Mouse (Mus musculus) spleen, postnatal 14 days (tissue): ENCODE data around the gene Madd.

Experiments
- DNase-seq, 2 experiments: peaks; one replicate each; pipeline ENCODE4 v3.0.0; 2021 to 2022; ENCODE audit warnings: low spot score in 2 of 2

Madd gene

DNA sequence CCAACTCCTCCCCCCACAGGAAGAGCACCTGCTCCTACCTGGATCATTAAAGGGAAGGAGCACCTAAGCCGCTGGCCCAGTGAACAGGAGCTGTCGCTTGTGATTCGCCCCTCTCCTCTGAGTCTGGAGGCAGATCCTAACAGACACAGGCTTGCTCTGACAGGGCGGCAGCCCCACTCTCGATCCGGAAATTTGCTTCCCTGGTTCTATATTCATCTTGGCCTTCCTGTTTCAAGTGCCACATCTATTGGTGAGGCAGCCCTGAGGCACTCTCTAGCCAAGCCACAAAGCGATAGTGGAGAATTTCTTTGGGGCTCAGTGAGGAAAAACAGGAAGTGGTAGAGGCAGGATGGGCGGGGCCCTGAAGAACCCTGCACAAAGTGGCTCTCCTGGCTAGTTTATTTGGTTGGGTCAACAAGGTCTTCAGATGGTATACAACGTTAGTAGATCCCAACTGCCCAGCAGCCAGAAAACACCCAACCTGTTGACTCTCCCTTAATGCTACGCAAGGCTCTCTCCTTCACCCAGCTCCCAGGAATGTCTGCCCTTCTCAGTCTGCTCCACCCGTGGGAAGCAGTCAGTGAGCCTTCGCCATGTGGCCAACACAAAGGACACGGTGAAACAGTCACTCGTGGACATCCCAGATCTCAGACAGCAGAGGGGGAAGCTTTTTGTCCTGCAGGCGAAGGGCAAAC is at the start of gene Madd:
TSS of gene Madd (minus strand) at position 127 of the 695 bp plus-strand sequence.
- peak; percentile 42 to 48 for DNase-seq

DNA sequence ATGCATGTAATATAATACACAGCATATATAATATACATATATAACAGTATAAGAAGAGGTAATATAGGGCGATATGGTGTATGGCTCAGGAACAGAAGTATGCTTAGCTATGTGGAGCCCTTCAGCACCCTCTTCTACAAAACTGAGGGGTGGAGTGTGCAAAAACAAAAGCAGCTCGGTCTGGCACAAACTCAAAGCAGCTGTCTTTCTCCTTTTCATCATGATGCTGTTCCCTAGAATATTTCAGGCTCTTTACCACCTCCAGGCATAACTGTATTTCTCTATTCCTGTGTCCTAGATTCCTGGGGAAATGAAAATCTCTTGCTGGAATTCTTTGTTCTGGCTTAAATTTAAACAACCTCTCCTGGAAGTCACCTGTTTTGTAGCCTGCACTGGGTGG is 46.1 kb upstream of the Madd start:
- DNase-seq: no peak

DNA sequence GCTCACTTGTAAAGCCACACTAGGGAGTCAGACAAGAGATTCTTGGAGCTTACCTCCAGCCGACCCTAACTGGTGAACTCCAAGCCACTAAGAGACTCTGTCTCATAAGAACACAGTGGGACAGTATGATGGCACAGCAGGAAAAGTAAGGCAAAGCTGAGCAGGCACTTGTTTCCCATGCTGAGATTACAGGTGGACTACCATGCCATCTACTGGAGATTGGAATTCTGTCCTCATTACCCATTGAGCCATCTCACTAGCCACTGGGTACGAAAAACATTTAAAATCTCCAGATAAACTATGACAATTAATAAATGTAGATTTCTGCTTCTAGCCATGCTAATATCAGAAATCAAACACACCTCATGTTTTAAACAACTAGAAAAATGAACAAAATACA is 40.0 kb upstream of the Madd start:
- DNase-seq: no peak

DNA sequence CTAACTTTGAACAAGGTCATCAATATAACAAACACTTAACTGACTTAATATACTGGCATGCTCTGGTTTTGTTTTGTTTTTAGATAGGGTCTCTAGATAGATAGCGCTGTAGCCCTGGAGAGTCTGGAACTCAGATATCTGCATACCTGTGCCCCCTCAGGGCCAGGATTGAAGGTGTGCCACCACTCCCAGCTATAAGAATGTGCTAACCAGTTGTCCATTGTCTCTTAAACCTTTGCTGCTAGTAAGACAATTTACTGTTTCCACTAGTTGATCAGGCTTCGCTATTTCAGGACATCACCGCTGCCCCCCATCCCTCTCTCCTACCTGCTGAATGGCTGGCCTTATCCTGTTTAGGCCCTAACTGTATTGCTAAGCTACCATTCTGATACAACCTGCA is 36.9 kb upstream of the Madd start:
- DNase-seq: no peak

DNA sequence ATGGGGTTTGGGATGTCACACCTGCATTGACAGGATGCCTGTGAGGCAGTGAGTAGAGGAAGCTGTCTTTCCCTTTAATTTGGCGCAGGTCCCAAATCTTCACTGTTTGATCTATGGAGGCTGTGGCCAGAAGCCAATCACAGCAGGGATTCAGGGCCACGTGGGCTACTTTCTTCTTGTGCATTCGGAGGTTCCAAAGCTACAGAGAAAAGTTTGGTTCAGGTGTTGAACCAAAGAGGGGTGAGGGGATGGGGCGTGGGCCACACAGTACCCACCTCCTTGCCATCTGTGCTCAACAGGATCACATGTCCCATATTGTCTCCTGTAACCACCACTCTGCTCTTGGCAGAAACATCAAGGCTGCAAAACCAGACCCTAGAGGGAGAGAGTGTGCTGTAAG is 33.4 kb upstream of the Madd start:
- no peak for DNase-seq

DNA sequence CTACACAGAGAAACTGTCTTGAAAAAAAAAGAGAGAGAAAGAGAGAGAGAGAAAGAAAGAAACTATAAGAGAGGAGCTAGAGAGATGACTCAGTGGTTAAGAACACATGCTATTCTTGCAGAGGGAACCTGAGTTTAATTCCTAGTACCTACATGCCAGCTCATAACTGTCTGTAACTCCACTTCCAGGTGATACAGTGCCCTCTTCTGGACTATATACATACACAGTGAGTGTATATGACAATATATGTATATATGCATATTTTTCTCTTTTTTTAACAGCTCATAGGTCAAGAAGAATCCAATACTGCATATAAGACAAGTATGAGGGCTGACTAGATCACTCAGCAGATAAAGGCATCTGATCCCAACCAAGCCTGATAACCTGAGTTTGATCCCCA is 29.7 kb upstream of the Madd start:
- no peak for DNase-seq

DNA sequence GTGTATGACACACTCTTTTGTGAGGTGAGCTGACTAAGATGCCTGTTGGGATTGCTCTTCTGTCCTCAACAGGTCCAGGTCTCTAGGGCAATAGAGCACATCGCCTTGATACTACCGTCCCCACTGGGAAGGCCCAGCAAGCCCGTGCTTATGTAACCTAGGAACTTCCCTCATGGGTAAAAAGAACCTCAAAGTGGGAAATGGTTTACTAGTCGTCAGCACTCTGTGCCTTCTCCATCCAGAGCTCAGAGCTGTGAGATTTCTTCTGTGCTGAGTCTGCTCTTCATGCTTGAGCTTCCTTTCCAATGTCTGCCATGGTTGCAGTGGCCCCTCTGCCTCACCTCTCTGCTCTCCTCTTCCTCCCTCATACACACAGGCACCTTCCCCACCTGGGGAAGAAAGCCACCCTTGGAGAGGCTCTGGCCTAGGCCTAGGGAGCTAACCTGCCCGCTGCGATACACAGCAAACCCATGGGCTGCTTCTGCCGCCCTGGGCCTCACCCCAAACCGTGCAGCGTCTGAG is 22.7 kb upstream of the Madd start:
- DNase-seq: no peak

DNA sequence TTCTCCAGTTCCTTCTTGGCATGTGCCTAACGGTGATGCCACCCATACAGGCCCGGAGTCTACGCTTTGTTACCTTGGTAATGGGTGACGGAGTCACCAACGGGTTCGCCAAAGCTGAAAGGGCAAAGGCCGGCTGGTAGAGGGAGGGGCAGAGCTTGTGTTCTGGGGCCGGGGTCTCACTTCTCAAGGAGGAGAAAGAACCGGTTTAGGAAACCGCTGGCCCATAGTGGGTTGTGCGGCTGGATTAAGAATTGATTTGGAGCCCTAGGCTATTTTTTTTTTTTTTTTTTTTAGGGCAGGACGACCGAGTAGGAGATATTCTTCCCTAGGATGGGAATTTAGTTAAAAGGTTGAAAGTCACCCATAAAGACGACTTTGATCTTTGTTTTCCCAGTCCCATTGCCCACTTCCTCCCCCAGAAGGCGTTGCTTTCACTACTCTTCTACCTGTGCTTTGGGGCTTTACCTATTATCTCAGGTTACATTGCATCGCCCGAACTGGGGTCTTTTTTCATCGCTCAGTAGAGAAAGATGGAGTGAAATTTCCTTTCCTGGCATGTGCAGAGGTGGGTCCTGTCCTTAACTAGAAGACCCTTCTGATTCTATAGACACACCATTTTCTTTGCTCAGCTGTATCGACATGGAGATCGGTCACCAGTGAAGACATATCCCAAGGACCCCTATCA is 19.5 kb upstream of the Madd start:
- no peak for DNase-seq

DNA sequence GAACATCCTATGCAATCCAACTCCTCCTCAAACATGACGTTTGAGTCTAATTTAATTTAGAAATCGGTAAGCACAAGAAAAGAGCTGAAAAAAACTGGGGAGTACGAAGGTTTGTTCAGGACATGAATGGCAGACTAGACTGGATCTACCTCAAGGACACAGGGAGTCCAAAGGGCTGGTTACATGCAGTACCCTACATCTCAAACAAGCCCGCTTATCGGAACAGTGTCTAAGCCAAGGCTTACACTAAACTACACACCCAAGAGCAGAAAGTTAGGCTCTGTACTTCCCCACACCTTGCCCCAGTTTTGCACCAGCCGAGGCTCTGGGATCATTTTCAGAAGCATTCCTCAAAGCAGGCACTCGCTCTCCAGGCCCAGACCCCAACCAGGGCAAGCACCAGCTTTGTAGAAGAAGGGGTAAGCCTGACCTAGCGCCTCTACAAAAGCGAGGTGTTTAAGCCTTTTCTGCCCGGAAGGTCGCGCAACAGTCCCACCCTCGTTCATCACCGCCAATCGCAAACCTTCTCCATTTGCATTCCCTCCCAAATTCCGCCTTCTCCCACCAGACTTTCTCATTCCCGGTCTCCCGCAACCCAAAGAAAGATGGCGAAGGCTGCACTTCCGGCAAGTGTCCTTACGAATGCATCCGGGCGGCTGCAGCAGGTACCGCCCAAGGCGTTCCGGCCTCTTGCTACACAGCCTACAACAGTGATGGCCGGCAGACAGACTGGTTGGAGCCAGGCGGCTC is 18.8 kb upstream of the Madd start, which contains the start of the genes Nr1h3 and Acp2:
TSS of gene Nr1h3 (minus strand) at position 613 of the 750 bp plus-strand sequence.
TSS of gene Acp2 (plus strand) at position 664 of the 750 bp plus-strand sequence.
- DNase-seq: peak; percentile 83 to 88

DNA sequence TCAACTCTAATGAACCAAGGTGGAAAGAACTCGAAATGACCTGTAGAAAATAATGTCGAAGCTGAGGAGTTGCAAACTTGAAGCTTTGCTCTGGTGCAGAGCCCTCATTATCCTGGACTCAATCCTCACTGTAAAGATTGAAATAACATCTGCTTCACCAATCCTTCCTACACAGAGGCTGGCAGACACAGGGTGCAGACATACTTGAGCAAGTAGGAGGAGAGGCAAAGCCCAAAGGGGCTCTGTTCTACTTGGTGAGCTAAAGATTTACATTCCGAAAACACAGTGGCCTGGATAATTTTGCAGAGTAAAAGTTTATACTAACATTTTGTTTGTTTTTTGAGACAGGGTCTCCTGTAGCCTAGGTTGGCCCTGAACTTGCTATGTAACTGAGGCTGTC is 15.3 kb upstream of the Madd start:
- DNase-seq: no peak

DNA sequence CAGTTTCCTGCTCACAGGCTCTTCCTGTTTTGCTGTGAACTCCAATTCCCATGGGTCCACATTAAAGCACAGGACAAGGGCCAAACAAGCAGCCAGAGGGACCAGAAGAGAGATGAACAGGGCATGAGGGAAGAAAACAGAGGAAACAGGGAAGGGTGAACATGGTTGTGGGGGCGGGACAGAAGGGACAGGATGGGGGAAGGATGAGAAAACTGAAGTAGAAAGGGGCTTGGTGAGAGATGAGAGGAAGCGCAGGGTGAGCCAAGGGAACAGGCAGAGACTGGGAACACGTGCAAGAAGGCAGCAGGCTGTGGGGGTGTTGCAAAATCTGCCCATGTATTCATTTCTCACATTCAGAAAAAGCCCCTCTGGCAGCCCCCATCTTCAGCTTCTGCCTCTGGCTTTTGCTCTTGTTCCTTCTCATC is 13.0 kb upstream of the Madd start:
- DNase-seq: no peak

DNA sequence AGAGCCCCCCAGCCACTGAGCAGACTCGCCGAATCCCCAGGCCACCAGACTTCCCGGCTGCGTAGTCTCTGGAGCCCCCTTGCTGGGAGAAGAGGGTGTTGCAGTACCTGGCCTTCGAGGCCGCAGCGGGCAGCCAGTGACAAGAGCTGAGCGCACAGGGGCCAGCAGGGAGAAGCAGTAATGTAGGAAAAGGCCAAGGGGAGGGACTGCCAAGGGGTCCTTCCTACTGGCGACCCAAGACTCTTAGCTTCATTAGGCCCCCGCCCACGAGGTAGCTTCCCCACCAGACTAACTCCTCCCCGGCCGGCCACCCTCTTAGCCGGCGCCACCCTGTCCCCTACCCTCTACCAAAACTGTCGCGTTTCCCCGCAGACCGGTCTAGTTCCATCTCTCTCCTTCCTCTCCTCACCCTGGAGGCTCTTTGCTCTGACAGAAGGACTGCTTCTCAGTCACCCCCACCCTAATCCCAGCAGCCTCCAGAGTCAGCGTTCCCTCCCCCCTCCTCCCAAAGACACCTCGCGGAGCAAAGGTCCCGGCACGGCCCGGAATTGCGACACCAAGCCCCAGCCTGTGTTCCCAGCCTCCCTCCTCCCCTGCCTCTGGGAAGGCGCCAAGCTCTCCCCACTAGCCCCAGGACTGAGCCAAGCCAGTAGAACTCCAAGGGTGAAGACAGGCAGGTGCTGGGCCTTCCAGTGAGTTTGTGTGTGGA is 11.1 kb upstream of the Madd start:
- DNase-seq: peak in 1 of 2 experiments; percentile 45

DNA sequence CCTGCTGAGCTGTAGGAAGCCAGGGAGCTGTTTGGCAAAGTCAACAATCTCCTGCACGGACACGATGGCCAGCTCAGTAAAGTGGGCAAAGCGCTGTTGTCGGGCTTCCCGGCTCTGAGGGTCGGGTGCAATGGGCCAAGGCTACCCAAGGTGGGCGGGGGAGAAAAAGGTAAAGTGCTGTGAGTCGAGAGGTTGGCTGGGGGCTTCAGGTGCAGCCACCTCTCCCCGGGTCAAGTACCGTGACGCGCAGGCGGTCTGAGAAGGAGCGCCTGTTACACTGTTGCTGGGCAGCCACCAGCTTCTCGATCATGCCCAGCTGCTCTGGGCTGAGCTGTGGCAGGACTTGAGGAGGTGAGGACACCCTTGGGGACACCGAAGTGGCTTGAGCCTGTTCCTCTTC is 6.9 kb upstream of the Madd start:
- no peak for DNase-seq

DNA sequence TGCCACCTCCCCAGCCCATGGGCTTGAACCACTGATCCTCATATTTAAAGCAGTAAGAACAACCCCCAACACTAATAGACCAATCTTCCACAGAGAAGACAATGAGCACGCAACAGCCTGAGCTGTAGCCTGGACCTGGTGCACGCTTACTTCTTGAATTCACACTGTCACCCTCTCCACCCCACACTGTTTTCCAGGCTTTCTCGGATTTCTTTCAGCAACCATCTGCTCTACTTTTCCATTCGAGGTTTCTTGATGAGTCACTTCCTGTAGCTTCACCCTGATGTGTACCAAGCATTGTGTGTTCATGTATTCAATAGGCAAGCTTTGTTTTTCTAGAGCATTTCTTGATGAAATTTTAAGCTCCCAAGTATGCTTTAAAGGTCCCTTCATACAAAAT is 3.8 kb upstream of the Madd start:
- DNase-seq: no peak

DNA sequence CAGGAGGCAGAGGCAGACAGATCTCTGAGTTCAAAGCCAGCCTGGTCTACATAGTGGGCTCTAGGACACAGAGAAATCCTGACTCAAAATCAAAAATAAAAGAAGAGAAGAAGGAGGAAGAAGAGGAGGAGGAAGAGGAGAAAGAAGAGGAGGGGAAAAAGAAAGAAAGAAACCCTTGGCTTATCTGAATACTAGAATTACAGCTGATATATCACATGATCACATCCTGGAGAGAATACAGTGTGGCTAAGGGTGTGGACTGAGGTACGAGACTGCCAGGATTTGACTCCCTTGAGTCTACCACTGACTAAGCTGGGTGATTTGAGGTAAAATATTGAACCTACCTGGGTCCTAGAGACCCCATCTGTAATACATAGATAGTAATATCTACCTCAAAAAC is 2.6 kb upstream of the Madd start:
- DNase-seq: no peak

DNA sequence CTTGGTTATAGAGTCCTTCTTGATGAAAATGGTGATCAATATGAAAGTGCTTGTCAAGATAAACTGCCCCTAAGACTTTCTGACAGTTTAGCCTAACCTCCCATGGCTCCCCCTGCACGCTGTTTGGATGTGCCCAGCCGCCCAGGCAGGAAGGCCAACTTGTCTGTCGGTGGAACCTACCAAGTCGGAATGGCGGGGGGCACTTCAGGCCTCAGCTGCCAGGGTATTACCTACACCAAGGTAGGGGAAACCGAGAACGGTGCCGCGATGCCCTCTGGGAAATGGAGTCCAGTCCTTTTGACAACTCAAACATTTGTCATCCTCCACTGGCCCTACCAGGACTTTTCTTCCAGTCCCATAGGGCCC is 506 bp downstream of the Madd start:
- DNase-seq: peak; percentile 93 to 95

DNA sequence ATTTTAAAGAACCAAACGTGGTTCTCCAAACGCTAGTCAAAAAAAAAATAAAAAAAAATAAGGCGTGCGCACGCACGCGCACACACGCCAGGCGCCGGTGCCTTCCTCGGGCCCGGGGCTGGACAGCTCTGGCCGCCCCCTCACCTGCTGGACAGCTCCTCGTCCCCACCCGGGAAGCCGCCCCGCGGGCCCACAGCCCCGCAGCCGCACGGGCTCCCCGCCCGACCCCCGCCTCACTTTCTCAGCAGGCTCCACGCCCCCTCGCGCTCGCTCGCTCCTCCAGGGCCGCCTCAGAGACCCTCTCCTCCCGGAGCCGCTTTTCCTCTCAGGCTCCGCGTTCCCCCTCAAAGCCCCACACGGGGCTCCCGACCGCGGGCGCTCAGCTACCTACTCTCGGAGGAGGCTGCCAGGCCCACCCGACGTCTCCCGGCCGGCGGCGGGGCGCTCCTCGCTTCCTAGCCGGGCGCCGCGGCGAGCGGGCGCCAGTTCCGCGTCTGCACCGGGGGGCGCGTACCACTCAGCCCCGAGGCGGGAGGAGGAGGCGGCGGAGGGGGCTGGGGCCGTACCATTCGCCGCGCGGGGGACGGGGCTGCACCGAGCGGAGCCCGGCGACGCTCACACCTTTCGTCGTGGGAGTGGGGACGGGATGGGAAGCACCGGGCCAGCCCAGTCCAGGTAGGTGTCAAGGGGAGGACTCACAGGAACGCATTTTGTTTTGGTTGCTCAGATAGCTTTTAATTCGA is 1.1 kb downstream of the Madd start:
- peak; percentile 63 to 70 for DNase-seq

DNA sequence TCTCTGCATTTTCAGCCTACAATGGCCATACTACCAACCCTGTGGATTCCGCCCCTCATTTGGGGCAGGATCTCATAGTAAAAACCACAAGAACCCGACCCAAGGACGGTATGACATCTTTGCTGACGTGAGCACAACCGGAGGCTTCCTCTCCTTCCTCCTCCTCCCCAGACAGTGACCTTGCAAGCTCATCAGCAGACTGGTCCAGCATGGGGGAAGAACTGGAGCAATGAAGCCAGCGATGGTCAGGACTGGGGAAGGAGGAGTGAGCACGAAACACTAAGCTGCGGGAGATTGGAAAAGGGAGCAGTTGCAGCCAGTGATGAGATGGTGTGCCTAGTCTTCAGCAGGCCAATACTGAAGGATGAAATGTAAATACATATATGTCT is 1.6 kb downstream of the Madd start:
- no peak for DNase-seq

DNA sequence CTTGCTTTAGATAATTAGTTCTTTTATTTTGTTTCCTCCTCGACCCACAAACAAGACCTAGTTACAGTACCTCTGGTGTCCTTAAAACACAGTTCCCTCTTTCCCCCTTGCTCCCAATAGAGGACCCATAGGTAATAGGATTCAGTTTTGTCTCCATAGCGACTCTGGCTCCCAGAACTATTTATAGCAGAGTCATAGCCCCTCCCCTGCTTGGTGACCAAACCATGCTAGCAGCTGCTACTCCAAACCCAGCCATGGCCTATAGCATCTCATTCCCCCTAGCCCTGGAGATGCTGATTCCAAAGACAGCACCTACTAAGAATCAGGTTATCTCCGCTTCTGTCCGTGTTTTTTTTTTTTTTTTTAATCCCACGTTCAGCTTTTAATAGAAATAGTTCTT is 2.9 kb downstream of the Madd start:
- no peak for DNase-seq

DNA sequence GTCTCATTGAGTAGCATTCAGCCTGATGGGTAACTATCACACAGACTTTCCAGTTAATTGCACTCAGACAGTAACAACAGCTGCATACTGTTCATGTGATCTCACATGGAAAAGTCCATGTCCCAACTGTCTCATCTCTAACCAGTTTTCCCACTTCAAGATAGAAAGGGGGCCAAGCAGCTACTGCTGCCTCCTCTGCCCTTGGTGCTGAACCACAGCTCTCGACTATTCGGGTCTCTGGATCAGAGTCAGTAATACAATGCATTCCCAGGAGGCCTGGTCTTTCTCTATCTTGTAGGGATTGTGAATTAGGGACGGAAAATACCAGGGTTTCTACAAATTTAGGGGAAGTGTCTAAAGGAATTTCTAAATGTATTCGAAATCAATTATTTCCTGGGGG is 3.8 kb downstream of the Madd start:
- no peak for DNase-seq

DNA sequence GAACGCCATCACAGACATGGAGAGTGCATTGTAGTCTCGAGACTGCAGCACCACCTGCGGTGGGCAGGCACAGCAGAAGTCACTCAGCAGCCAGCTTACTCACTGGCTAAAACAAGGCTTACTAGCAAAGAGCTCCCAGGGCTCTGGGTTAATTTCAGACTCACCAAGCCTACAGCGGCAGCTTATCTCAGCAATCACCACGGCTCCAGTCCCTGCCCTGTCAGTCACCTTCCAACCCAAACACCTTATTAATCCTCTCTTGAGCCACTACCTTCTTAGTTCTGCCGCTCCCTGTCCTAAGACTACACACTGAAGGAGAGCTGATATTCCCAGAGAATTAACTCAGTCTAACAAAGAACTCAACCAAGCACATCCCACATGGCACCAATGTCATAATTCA is 7.4 kb downstream of the Madd start:
- DNase-seq: no peak
